ENCODE assay signal across 17 mouse cellular contexts in genomic region chr12:75552296-75552695, GRCm38 (mm10). TPM values are rescaled to one million over a fixed set of nuclear protein-coding genes. Genes with fewer than 3 reads are reported as not detected.
A peak's percentile ranks its signal among the peaks of the same experiment; 100 is the strongest.
DNase-seq lines count a peak whose midpoint lies in the region; ATAC-seq and TF ChIP-seq lines count a peak whose summit lies in the region.
"Had no signal": no experiment of that assay in that cellular context is flagged by ENCODE, and none has a peak within 500 bp of the region (broad histone marks: within the 10 kb centered on the region; RNA-seq: fewer than 3 reads in every experiment).

No protein-coding gene starts in this region.

- H3K27ac ChIP-seq in liver, adult 2 months (replicated peaks; ENCODE audit: insufficient read depth, low read depth, low read length), result no peak overlapping the region
- H3K27ac ChIP-seq in heart, embryonic 14.5 days (replicated peaks in 1 of 2; ENCODE audit: control insufficient read depth in 1 of 2, insufficient read depth in 1 of 2, low read depth in 2 of 2, low read length in 2 of 2), result peak overlapping the region in 1 of 2 experiments; percentile 52; a peak in 3 of 4 replicates
- H3K27ac ChIP-seq: hindbrain, embryonic 15.5 days; limb, embryonic 13.5 days; midbrain, embryonic 10.5 days; stomach, embryonic 15.5 days had no signal

- TF ChIP-seq CTCF in liver, adult 2 months (IDR thresholded peaks at IDR 0.05; ENCODE audit: low read depth, low read length), result no peak

- ATAC-seq in heart, embryonic 14.5 days (ENCODE audit: insufficient number of reproducible peaks, insufficient read depth, low FRiP score, low read depth), result peak; percentile 26; the same call in 1 of the 2 replicates

- intact Hi-C loops in left cerebral cortex, postnatal 36 days (cut with DNase I), result no loop called here

- H3K4me2 ChIP-seq in heart, embryonic 14.5 days (ENCODE audit: low read length), result no peak overlapping the region
- H3K4me2 ChIP-seq: hindbrain, embryonic 15.5 days; limb, embryonic 13.5 days; lung, embryonic 14.5 days; stomach, embryonic 15.5 days had no signal

- peak; percentile 84 for DNase-seq in liver, adult 2 months (ENCODE audit: extremely low read depth, low read depth, low spot score)
- no peak for DNase-seq in liver
- peak; percentile 55 for DNase-seq in gastrocnemius, postnatal 10 days
- DNase-seq in lung, postnatal 14 days, result peak; percentile 60
- no peak for DNase-seq in left cerebral cortex, postnatal 36 days (ENCODE audit: low spot score in 2 of 2)
- no peak for DNase-seq in cerebellum, adult 9-10 months
- no peak for DNase-seq in retina, embryonic 14.5 days (ENCODE audit: low spot score)
- DNase-seq: cerebellum, adult 18-20 months; kidney, adult 11 months; lung, embryonic 14.5 days; thymus, postnatal 14 days had no signal

- H3K4me3 ChIP-seq in liver, adult 2 months (ENCODE audit: insufficient read depth, low read depth, low read length), result no peak overlapping the region
- no peak overlapping the region for H3K4me3 ChIP-seq in heart, embryonic 14.5 days (ENCODE audit: control insufficient read depth in 1 of 2, insufficient read depth in 1 of 2, low read depth in 1 of 2, low read length in 2 of 2)
- H3K4me3 ChIP-seq: hindbrain, embryonic 15.5 days; limb, embryonic 13.5 days; midbrain, embryonic 10.5 days; stomach, embryonic 15.5 days had no signal

- H3K4me1 ChIP-seq in liver, adult 2 months (ENCODE audit: control insufficient read depth, insufficient read depth, low read length), result peaks cover 29% of the 10 kb centered on the region
- H3K4me1 ChIP-seq in heart, embryonic 14.5 days (ENCODE audit: control insufficient read depth in 2 of 2, insufficient read depth in 2 of 2, low read length in 2 of 2), result peaks cover 14 to 62% of the 10 kb centered on the region in 2 experiments

- H3K9ac ChIP-seq in liver, adult 2 months (ENCODE audit: low read depth, low read length), result no peak overlapping the region
- no peak overlapping the region for H3K9ac ChIP-seq in heart, embryonic 14.5 days (ENCODE audit: low read length)
- H3K9ac ChIP-seq: hindbrain, embryonic 15.5 days; limb, embryonic 13.5 days; lung, embryonic 14.5 days; stomach, embryonic 15.5 days had no signal

- no peaks in the 10 kb centered on the region for H3K27me3 ChIP-seq in liver, adult 2 months (ENCODE audit: control insufficient read depth, insufficient read depth, low read length)
- H3K27me3 ChIP-seq in heart, embryonic 14.5 days (ENCODE audit: control insufficient read depth, insufficient read depth, low read length), result no peaks in the 10 kb centered on the region
- H3K27me3 ChIP-seq: hindbrain, embryonic 15.5 days; limb, embryonic 13.5 days; stomach, embryonic 15.5 days had no signal

- H3K9me3 ChIP-seq in heart, embryonic 14.5 days (ENCODE audit: control insufficient read depth, low read length), result no peaks in the 10 kb centered on the region
- H3K9me3 ChIP-seq: G1E; hindbrain, embryonic 15.5 days; limb, embryonic 13.5 days; midbrain, embryonic 10.5 days; stomach, embryonic 15.5 days had no signal

- peaks cover 56% of the 10 kb centered on the region for H3K79me2 ChIP-seq in liver, adult 2 months (ENCODE audit: control insufficient read depth, insufficient read depth, low read length)

- H3K36me3 ChIP-seq in liver, adult 2 months (ENCODE audit: control insufficient read depth, insufficient read depth, low read length), result no peaks in the 10 kb centered on the region; the same call in 1 of the 2 replicates
- H3K36me3 ChIP-seq in heart, embryonic 14.5 days (ENCODE audit: control insufficient read depth, insufficient read depth, low read length), result no peaks in the 10 kb centered on the region
- H3K36me3 ChIP-seq: hindbrain, embryonic 15.5 days; limb, embryonic 13.5 days; stomach, embryonic 15.5 days had no signal

- no peak for TF ChIP-seq POLR2A in liver, adult 2 months (IDR thresholded peaks at IDR 0.05; ENCODE audit: extremely low read depth, insufficient read depth, low read length)

- WGBS in liver, adult 2 months, result 31% methylated on average over 3 of the region's 3 CpGs
- 55% methylated on average over 3 of the region's 3 CpGs for WGBS in heart, embryonic 14.5 days

RNA-seq across cellular contexts. Expression of gene Ppp2r5e, which starts 43.7 kb away (rescaled TPM):
- 19.2 and 21.3 TPM in 2 replicates for total RNA-seq in liver, adult 2 months (2014; rRNA removed)
- polyA plus RNA-seq in liver, adult 2 months (2012; rRNA removed), result 8.2 and 11.4 TPM in 2 replicates
- 10 to 100 TPM; 28.6 to 32.0 TPM for total RNA-seq in gastrocnemius, postnatal 10 days (2021)
- 13.1 and 13.8 TPM in 2 replicates for polyA plus RNA-seq in heart, embryonic 14.5 days (2014; fragmentation: Nextera tagmentation; extraction: Ambion mirVana)
- 10 to 100 TPM; 74.6 to 80.9 TPM for total RNA-seq in left cerebral cortex, postnatal 36 days (2021)

Comparison
In these comparisons a context has a peak if more than half of its experiments do, and no peak if none do; other contexts are left out.
1. DNase-seq: peak in liver, adult 2 months (single experiment), gastrocnemius, postnatal 10 days (single experiment) and lung, postnatal 14 days (single experiment); none in liver (single experiment), left cerebral cortex, postnatal 36 days (0 of 2), cerebellum, adult 9-10 months (single experiment) and retina, embryonic 14.5 days (single experiment).